Mouse (Mus musculus): ENCODE measurements around the gene Kpna4. TPM values are rescaled to one million over a fixed set of nuclear protein-coding genes. Genes with fewer than 3 reads are reported as not detected.
"Not testable (repeated sequence)": the region's sequence is repeated elsewhere in the genome, so short reads cannot be mapped to it uniquely, and the experiment has no call there.

Kpna4 gene
- polyA plus RNA-seq, 1 experiment from 2014 or later = 29.7 TPM

DNA sequence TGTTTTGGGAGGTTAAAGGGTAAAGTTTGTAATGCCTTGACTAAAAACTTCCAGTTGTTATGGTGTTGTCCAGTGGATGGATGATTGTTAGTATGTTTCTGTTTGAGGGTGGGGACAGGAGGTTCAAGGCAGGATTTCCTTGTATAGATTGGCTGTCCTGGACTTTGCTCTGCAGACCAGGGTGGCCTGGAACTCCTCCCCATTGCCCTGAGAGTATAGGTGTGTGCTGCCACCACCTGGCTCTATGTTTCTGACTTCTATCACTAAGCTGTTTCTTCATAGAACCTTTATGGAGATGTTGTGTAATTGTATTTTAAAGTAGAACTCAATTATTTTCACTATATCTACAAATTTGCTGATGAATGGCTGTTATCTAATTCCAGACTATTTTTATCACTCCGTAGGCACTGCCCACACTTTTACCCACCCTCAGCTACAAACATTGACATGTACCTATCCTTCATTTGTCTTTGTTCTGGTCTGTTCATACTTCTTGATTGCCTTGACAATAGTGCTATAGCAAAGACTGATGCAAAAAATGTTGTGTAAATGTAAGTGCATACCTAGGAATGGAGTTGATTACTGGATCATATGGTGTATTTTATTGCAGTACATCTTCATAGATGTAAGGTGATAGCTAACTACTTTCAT, 100.7 kb downstream of the Kpna4 start:
- Histone ChIP-seq H3K27ac (no peak overlapping the region), H3K4me1 (replicated peaks; ENCODE audit: insufficient read depth, low read length) (no peaks in the 10 kb centered on the region), H3K4me2 (ENCODE audit: low read length) (no peak overlapping the region), H3K9me3 (replicated peaks; ENCODE audit: low read length) (no peaks in the 10 kb centered on the region), H3K9ac (ENCODE audit: low read depth, low read length) (no peak overlapping the region), H3K4me3 (replicated peaks; ENCODE audit: low read depth, low read length) (no peak overlapping the region), H3K27me3 (ENCODE audit: insufficient read depth, low read length) (no peaks in the 10 kb centered on the region), H3K36me3 (ENCODE audit: insufficient read depth, low read length) (peaks cover 41% of the 10 kb centered on the region)
- peak; percentile 39; the same call in 1 of the 2 replicates for TF ChIP-seq CTCF (IDR thresholded peaks at IDR 0.05; ENCODE audit: low read depth)
- no peak for ATAC-seq (replicated peaks; ENCODE audit: low FRiP score, low read depth)
- 93% methylated on average over 1 of the region's 1 CpGs for WGBS
- no peak for DNase-seq (ENCODE audit: low spot score)

DNA sequence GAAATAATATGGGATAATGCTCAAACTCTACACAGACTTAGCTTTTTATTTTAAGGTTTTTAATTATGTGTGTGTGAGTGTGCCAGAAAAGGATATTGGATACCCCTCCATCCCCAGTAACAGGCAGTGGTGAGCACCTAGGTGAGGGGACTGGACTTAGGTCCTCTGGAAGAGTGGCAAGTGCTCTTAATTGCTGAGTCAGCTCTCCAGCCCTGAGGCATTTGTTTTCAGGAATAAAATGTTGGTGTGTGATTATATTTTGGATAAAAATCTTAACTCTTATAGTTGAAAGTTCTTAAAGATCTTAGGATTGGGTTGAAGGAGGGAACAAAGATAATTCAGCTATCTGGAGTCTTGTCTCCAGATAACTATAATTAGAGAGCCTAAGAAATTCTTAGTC, 106.1 kb downstream of the Kpna4 start:
- ATAC-seq (replicated peaks; ENCODE audit: low FRiP score, low read depth) = no peak
- no peaks in the 10 kb centered on the region for H3K27me3 ChIP-seq (ENCODE audit: insufficient read depth, low read length)
- H3K4me2 ChIP-seq (ENCODE audit: low read length) = no peak overlapping the region
- H3K9ac ChIP-seq (ENCODE audit: low read depth, low read length) = no peak overlapping the region
- TF ChIP-seq CTCF (IDR thresholded peaks at IDR 0.05; ENCODE audit: low read depth) = no peak
- H3K36me3 ChIP-seq (ENCODE audit: insufficient read depth, low read length) = peaks cover 33% of the 10 kb centered on the region
- no peak overlapping the region for H3K4me3 ChIP-seq (replicated peaks; ENCODE audit: low read depth, low read length)
- H3K4me1 ChIP-seq (replicated peaks; ENCODE audit: insufficient read depth, low read length) = no peaks in the 10 kb centered on the region
- H3K27ac ChIP-seq = no peak overlapping the region
- H3K9me3 ChIP-seq (replicated peaks; ENCODE audit: low read length) = no peaks in the 10 kb centered on the region
- DNase-seq (ENCODE audit: low spot score) = no peak

DNA sequence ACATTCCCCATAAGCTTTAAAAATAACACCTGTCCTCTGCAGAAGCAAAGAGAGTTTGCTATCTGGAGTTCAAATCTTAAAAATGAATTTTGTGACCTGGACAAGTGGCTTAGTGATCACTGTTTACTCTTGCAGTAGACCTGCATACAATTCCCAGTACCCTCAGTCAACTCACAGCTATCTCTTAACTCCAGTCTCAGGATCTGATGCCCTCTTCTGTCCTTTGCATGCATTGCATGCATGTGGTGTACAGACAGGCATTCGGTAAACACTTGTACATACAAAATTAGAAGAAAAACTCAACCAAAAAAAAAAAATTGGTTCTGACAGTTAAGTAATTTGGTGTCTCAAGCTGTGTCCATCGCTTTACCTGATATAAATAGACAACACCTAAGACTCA, 106.6 kb downstream of the Kpna4 start:
- Histone ChIP-seq H3K4me3 (replicated peaks; ENCODE audit: low read depth, low read length) (no peak overlapping the region), H3K9ac (ENCODE audit: low read depth, low read length) (no peak overlapping the region), H3K4me2 (ENCODE audit: low read length) (no peak overlapping the region), H3K27me3 (ENCODE audit: insufficient read depth, low read length) (no peaks in the 10 kb centered on the region), H3K4me1 (replicated peaks; ENCODE audit: insufficient read depth, low read length) (no peaks in the 10 kb centered on the region), H3K27ac (no peak overlapping the region), H3K36me3 (ENCODE audit: insufficient read depth, low read length) (peaks cover 31% of the 10 kb centered on the region), H3K9me3 (replicated peaks; ENCODE audit: low read length) (no peaks in the 10 kb centered on the region)
- 89% methylated on average over 2 of the region's 2 CpGs for WGBS
- DNase-seq (ENCODE audit: low spot score) (no peak), ATAC-seq (replicated peaks; ENCODE audit: low FRiP score, low read depth) (no peak)
- TF ChIP-seq CTCF (IDR thresholded peaks at IDR 0.05; ENCODE audit: low read depth) = peak; percentile 51; the same call in 1 of the 2 replicates

DNA sequence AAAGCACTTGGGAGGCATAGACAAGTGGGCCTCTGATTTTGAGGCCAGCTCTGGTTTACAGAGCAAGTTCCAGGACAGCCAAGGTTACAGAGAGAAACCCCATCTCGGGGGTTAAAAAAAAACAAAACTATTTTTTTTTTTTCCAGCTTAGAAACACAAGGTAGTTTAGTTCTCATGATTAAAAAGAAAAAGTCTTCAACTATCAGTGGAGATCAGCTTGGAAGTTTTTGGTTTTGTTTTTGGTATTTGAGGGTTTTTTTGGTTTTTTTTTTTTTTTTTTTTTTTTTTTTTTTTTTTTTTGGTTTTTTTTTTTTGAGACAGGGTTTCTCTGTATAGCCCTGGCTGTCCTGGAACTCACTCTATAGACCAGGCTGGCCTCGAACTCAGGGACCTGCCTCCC, 108.3 kb downstream of the Kpna4 start:
- not testable (repeated sequence) for H3K4me1 ChIP-seq (replicated peaks; ENCODE audit: insufficient read depth, low read length); DNase-seq (ENCODE audit: low spot score); H3K27me3 ChIP-seq (ENCODE audit: insufficient read depth, low read length); H3K4me2 ChIP-seq (ENCODE audit: low read length); H3K9me3 ChIP-seq (replicated peaks; ENCODE audit: low read length); H3K27ac ChIP-seq; H3K9ac ChIP-seq (ENCODE audit: low read depth, low read length); H3K4me3 ChIP-seq (replicated peaks; ENCODE audit: low read depth, low read length); ATAC-seq (replicated peaks; ENCODE audit: low FRiP score, low read depth)
- peaks cover 22% of the 10 kb centered on the region for H3K36me3 ChIP-seq (ENCODE audit: insufficient read depth, low read length)
- WGBS = 98% methylated on average over 2 of the region's 2 CpGs

DNA sequence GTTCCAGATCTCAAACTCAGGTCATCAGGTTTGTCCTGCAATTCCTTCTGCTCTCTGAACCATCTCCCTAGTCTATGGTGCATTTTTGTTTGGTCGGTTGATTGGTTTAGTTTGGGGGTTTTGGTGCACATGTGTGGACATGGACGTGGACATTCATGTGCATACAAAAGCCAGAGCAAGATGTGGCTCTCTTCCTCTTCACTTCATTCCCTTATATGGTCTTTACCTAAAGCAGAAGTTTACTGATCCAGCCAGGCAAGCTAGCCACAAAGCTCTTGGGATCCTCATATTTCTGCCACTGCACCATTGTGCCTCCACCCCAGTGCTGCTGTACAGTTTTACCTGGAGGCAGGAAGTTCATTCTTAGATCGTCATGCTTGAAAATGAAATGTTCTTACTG, 109.7 kb downstream of the Kpna4 start:
- ATAC-seq (replicated peaks; ENCODE audit: low FRiP score, low read depth) = no peak
- H3K9ac ChIP-seq (ENCODE audit: low read depth, low read length) = no peak overlapping the region
- 88% methylated on average over 3 of the region's 3 CpGs for WGBS

More for the DNA sequence above, 109.7 kb downstream of the Kpna4 start:
- H3K4me1 ChIP-seq (replicated peaks; ENCODE audit: insufficient read depth, low read length) = no peaks in the 10 kb centered on the region
- no peak overlapping the region for H3K4me2 ChIP-seq (ENCODE audit: low read length)
- no peak overlapping the region for H3K4me3 ChIP-seq (replicated peaks; ENCODE audit: low read depth, low read length)
- H3K27me3 ChIP-seq (ENCODE audit: insufficient read depth, low read length) = no peaks in the 10 kb centered on the region
- H3K36me3 ChIP-seq (ENCODE audit: insufficient read depth, low read length) = peaks cover 25% of the 10 kb centered on the region
- no peaks in the 10 kb centered on the region for H3K9me3 ChIP-seq (replicated peaks; ENCODE audit: low read length)
- DNase-seq (ENCODE audit: low spot score) = no peak
- TF ChIP-seq CTCF (IDR thresholded peaks at IDR 0.05; ENCODE audit: low read depth) = no peak
- H3K27ac ChIP-seq = no peak overlapping the region

Other genes starting within 250 kb of the Kpna4 start
- 10.4 and 11.3 TPM in 2 replicates for gene Ift80, start 122.5 kb downstream of the Kpna4 start, polyA plus RNA-seq (2015; fragmentation: Nextera tagmentation; extraction: Ambion mirVana)
- 107 and 113 TPM in 2 replicates for gene Smc4, start 122.4 kb downstream of the Kpna4 start, polyA plus RNA-seq (2015; fragmentation: Nextera tagmentation; extraction: Ambion mirVana)
- 60.0 and 64.3 TPM in 2 replicates for gene Trim59, start 82.4 kb downstream of the Kpna4 start, polyA plus RNA-seq (2015; fragmentation: Nextera tagmentation; extraction: Ambion mirVana)
- gene Arl14, start 95.3 kb upstream of the Kpna4 start, polyA plus RNA-seq (2015; fragmentation: Nextera tagmentation; extraction: Ambion mirVana) = 0.22 TPM in 1 of 2 replicates, not detected in the other
- gene Ppm1l, start 189.7 kb upstream of the Kpna4 start, polyA plus RNA-seq (2015; fragmentation: Nextera tagmentation; extraction: Ambion mirVana) = 5.6 and 5.8 TPM in 2 replicates